8 mouse cellular contexts compared by ENCODE assay signal in genomic region chr7:99352526-99353400, GRCm38 (mm10). TPM values are rescaled to one million over a fixed set of nuclear protein-coding genes. Genes with fewer than 3 reads are reported as not detected.
DNase-seq lines count a peak whose midpoint lies in the region; ATAC-seq and TF ChIP-seq lines count a peak whose summit lies in the region.

TSS of gene Serpinh1 (minus strand) at chr7:99353239.

- H3K36me3 ChIP-seq in forebrain, embryonic 10.5 days (replicated peaks) = peaks cover 31% of the 10 kb centered on the region
- H3K36me3 ChIP-seq in heart, embryonic 15.5 days = peaks cover 18% of the 10 kb centered on the region
- H3K36me3 ChIP-seq in liver, postnatal 0 days (replicated peaks; ENCODE audit: insufficient read depth, low read length) = no peaks in the 10 kb centered on the region

- peak; percentile 81 for ATAC-seq in heart, embryonic 15.5 days (replicated peaks; ENCODE audit: insufficient number of reproducible peaks, insufficient read depth, low FRiP score, low read depth)
- peak; percentile 61 for ATAC-seq in liver, postnatal 0 days

- WGBS in forebrain, embryonic 10.5 days = under 1% methylated on average over 35 of the region's 35 CpGs
- under 1% methylated on average over 34 of the region's 35 CpGs for WGBS in heart, embryonic 15.5 days
- 7% methylated on average over 34 of the region's 35 CpGs for WGBS in liver, postnatal 0 days (ENCODE audit: insufficient replicate concordance)

- peak within 1 kb of the TSS; percentile 97 for H3K27ac ChIP-seq in forebrain, embryonic 10.5 days
- peak within 1 kb of the TSS; percentile 100 for H3K27ac ChIP-seq in heart, embryonic 15.5 days
- H3K27ac ChIP-seq in liver, postnatal 0 days (ENCODE audit: low read depth) = peak within 1 kb of the TSS; percentile 60

- peak within 1 kb of the TSS; percentile 73 for H3K4me3 ChIP-seq in forebrain, embryonic 10.5 days
- H3K4me3 ChIP-seq in heart, embryonic 15.5 days = peak within 1 kb of the TSS; percentile 81
- H3K4me3 ChIP-seq in liver, postnatal 0 days (ENCODE audit: low read depth, low read length) = peak within 1 kb of the TSS; percentile 49

- H3K9ac ChIP-seq in heart, embryonic 15.5 days = peak within 1 kb of the TSS; percentile 93
- peak within 1 kb of the TSS; percentile 59 for H3K9ac ChIP-seq in liver, postnatal 0 days (replicated peaks)

- H3K9me3 ChIP-seq in forebrain, embryonic 10.5 days = no peaks in the 10 kb centered on the region
- no peaks in the 10 kb centered on the region for H3K9me3 ChIP-seq in heart, embryonic 15.5 days (replicated peaks)
- H3K9me3 ChIP-seq in liver, postnatal 0 days (ENCODE audit: low read length) = no peaks in the 10 kb centered on the region

- peak within 1 kb of the TSS; percentile 88 for H3K4me2 ChIP-seq in heart, embryonic 15.5 days
- H3K4me2 ChIP-seq in liver, postnatal 0 days (ENCODE audit: low read depth, low read length) = peak within 1 kb of the TSS; percentile 72

- DNase-seq in 3134 (ENCODE audit: extremely low read depth, insufficient read length, low spot score) = peak; percentile 93
- peak; percentile 77 to 78 for DNase-seq in adrenal gland, adult 18-20 months (ENCODE audit: low spot score in 2 of 2)
- DNase-seq in forebrain, embryonic 10.5 days (ENCODE audit: extremely low spot score, low spot score) = peak; percentile 83
- peak; percentile 96 for DNase-seq in kidney, postnatal 10 days
- DNase-seq in liver, postnatal 0 days = peak; percentile 64
- peak; percentile 80 for DNase-seq in ovary, postnatal 10 days (ENCODE audit: low spot score)
- DNase-seq in c-Kit-positive CD71-positive TER-119-positive erythroid progenitor cells, embryonic 14.5 days (ENCODE audit: low spot score) = no peak

- H3K4me1 ChIP-seq in forebrain, embryonic 10.5 days = peaks cover 91% of the 10 kb centered on the region
- H3K4me1 ChIP-seq in heart, embryonic 15.5 days (replicated peaks) = peaks cover 79% of the 10 kb centered on the region
- peaks cover 17% of the 10 kb centered on the region for H3K4me1 ChIP-seq in liver, postnatal 0 days (ENCODE audit: insufficient read depth)

- TF ChIP-seq EP300 in liver, postnatal 0 days (IDR thresholded peaks at IDR 0.05; ENCODE audit: low read depth) = no peak

- H3K27me3 ChIP-seq in forebrain, embryonic 10.5 days (ENCODE audit: poor library complexity, severe bottlenecking) = no peaks in the 10 kb centered on the region
- H3K27me3 ChIP-seq in heart, embryonic 15.5 days = no peaks in the 10 kb centered on the region
- H3K27me3 ChIP-seq in liver, postnatal 0 days (ENCODE audit: insufficient read depth, low read length) = peaks cover 10% of the 10 kb centered on the region; the same call in 1 of the 2 replicates

- TF ChIP-seq CTCF in liver, postnatal 0 days (IDR thresholded peaks at IDR 0.05; ENCODE audit: low read depth) = no peak

RNA-seq across cellular contexts. Expression of gene Serpinh1, which starts in this region (rescaled TPM):
- total RNA-seq in adrenal gland, adult 18-20 months (2021) = 100 to 1,000 TPM; 244 to 442 TPM
- 825 and 923 TPM in 2 replicates for polyA plus RNA-seq in forebrain, embryonic 10.5 days (2016; fragmentation: Nextera tagmentation; extraction: Ambion mirVana)
- 1,031 and 1,221 TPM in 2 replicates for polyA plus RNA-seq in heart, embryonic 15.5 days (2015; fragmentation: Nextera tagmentation; extraction: Ambion mirVana)
- 24.0 and 29.6 TPM in 2 replicates for polyA plus RNA-seq in liver, postnatal 0 days (2015; fragmentation: Nextera tagmentation; extraction: Ambion mirVana)

Comparison
In these comparisons a context has a peak if more than half of its experiments do, and no peak if none do; other contexts are left out.
1. RNA of gene Serpinh1 (polyA plus RNA-seq): 1,031 to 1,221 TPM in heart, embryonic 15.5 days and 825 to 923 TPM in forebrain, embryonic 10.5 days; 24.0 to 29.6 TPM in liver, postnatal 0 days; every median in the first group is over 10 times any median in the second.
2. Peak in every context shown above with its lines, with median percentiles within 50 percentile points of each other: H3K27ac ChIP-seq and H3K4me3 ChIP-seq.